In genomic region chr6:40137346-40137745, GRCm38 (mm10) we compare ENCODE assay signal across 16 mouse cellular contexts.
A peak's percentile ranks its signal among the peaks of the same experiment; 100 is the strongest.
DNase-seq lines count a peak whose midpoint lies in the region; ATAC-seq and TF ChIP-seq lines count a peak whose summit lies in the region.
"Had no signal": no experiment of that assay in that cellular context is flagged by ENCODE, and none has a peak within 500 bp of the region (broad histone marks: within the 10 kb centered on the region; RNA-seq: fewer than 3 reads in every experiment).

No protein-coding gene starts in this region.

- peak overlapping the region; percentile 25; the same call in 1 of the 2 replicates for H3K27ac ChIP-seq in midbrain, embryonic 15.5 days
- H3K27ac ChIP-seq in midbrain, embryonic 10.5 days (replicated peaks): no peak overlapping the region
- no peak overlapping the region for H3K27ac ChIP-seq in hindbrain, embryonic 16.5 days (ENCODE audit: low read depth, low read length)
- no peak overlapping the region for H3K27ac ChIP-seq in liver, postnatal 0 days (ENCODE audit: low read depth)
- H3K27ac ChIP-seq: embryonic facial prominence, embryonic 15.5 days had no signal

- no peak for TF ChIP-seq EP300 in liver, postnatal 0 days (IDR thresholded peaks at IDR 0.05; ENCODE audit: low read depth)

- no peak overlapping the region for H3K9ac ChIP-seq in midbrain, embryonic 15.5 days
- no peak overlapping the region for H3K9ac ChIP-seq in hindbrain, embryonic 16.5 days (ENCODE audit: low read depth, low read length)
- H3K9ac ChIP-seq in liver, postnatal 0 days (replicated peaks): no peak overlapping the region
- H3K9ac ChIP-seq: embryonic facial prominence, embryonic 15.5 days had no signal

- H3K27me3 ChIP-seq in midbrain, embryonic 15.5 days (replicated peaks): no peaks in the 10 kb centered on the region
- no peaks in the 10 kb centered on the region for H3K27me3 ChIP-seq in midbrain, embryonic 10.5 days (ENCODE audit: low read depth, poor library complexity, severe bottlenecking)
- no peaks in the 10 kb centered on the region for H3K27me3 ChIP-seq in hindbrain, embryonic 16.5 days (replicated peaks; ENCODE audit: control insufficient read depth, insufficient read depth, low read length)
- no peaks in the 10 kb centered on the region for H3K27me3 ChIP-seq in liver, postnatal 0 days (ENCODE audit: insufficient read depth, low read length)
- H3K27me3 ChIP-seq: embryonic facial prominence, embryonic 15.5 days; Patski had no signal

- peaks cover 23% of the 10 kb centered on the region for H3K4me1 ChIP-seq in midbrain, embryonic 15.5 days
- H3K4me1 ChIP-seq in midbrain, embryonic 10.5 days: peaks cover 10% of the 10 kb centered on the region
- peaks cover 10% of the 10 kb centered on the region for H3K4me1 ChIP-seq in hindbrain, embryonic 16.5 days (ENCODE audit: control insufficient read depth, insufficient read depth, low read depth, low read length)
- H3K4me1 ChIP-seq in liver, postnatal 0 days (ENCODE audit: insufficient read depth): no peaks in the 10 kb centered on the region
- H3K4me1 ChIP-seq: embryonic facial prominence, embryonic 15.5 days had no signal

- DNase-seq in cerebellum, postnatal 14 days: peak; percentile 51 to 54
- no peak for DNase-seq in cerebellum, adult 18-20 months
- DNase-seq in midbrain, embryonic 10.5 days (ENCODE audit: low spot score): no peak
- no peak for DNase-seq in ovary, postnatal 10 days (ENCODE audit: low spot score)
- DNase-seq in liver: no peak
- DNase-seq in liver, postnatal 0 days: no peak
- DNase-seq: gastrocnemius, postnatal 36 days; kidney, adult 18-20 months; kidney, postnatal 14 days; lung, adult 2 months; lung, postnatal 4 days had no signal

- H3K4me2 ChIP-seq in midbrain, embryonic 15.5 days: no peak overlapping the region
- no peak overlapping the region for H3K4me2 ChIP-seq in hindbrain, embryonic 16.5 days (ENCODE audit: low read length)
- H3K4me2 ChIP-seq in liver, postnatal 0 days (ENCODE audit: low read depth, low read length): no peak overlapping the region
- H3K4me2 ChIP-seq: embryonic facial prominence, embryonic 15.5 days; heart, embryonic 11.5 days had no signal

- no peaks in the 10 kb centered on the region for H3K36me3 ChIP-seq in midbrain, embryonic 15.5 days (replicated peaks)
- H3K36me3 ChIP-seq in midbrain, embryonic 10.5 days: no peaks in the 10 kb centered on the region
- H3K36me3 ChIP-seq in hindbrain, embryonic 16.5 days (ENCODE audit: control insufficient read depth, insufficient read depth, low read length): no peaks in the 10 kb centered on the region
- no peaks in the 10 kb centered on the region for H3K36me3 ChIP-seq in liver, postnatal 0 days (replicated peaks; ENCODE audit: insufficient read depth, low read length)
- H3K36me3 ChIP-seq: embryonic facial prominence, embryonic 15.5 days had no signal

- H3K4me3 ChIP-seq in midbrain, embryonic 15.5 days: no peak overlapping the region
- H3K4me3 ChIP-seq in midbrain, embryonic 10.5 days: no peak overlapping the region
- H3K4me3 ChIP-seq in hindbrain, embryonic 16.5 days (ENCODE audit: low read length): no peak overlapping the region
- H3K4me3 ChIP-seq in liver, postnatal 0 days (ENCODE audit: low read depth, low read length): no peak overlapping the region
- H3K4me3 ChIP-seq: embryonic facial prominence, embryonic 15.5 days had no signal

- 32% methylated on average over 6 of the region's 6 CpGs for WGBS in midbrain, embryonic 15.5 days
- WGBS in midbrain, embryonic 10.5 days: 64% methylated on average over 6 of the region's 6 CpGs
- WGBS in hindbrain, embryonic 16.5 days: 25% methylated on average over 6 of the region's 6 CpGs
- WGBS in liver, postnatal 0 days (ENCODE audit: insufficient replicate concordance): 68% methylated on average over 6 of the region's 6 CpGs

- TF ChIP-seq CTCF in liver, postnatal 0 days (IDR thresholded peaks at IDR 0.05; ENCODE audit: low read depth): no peak

- no peaks in the 10 kb centered on the region for H3K9me3 ChIP-seq in midbrain, embryonic 15.5 days
- H3K9me3 ChIP-seq in midbrain, embryonic 10.5 days (replicated peaks): no peaks in the 10 kb centered on the region
- H3K9me3 ChIP-seq in hindbrain, embryonic 16.5 days (ENCODE audit: control insufficient read depth, low read length): no peaks in the 10 kb centered on the region
- H3K9me3 ChIP-seq in liver, postnatal 0 days (ENCODE audit: low read length): no peaks in the 10 kb centered on the region
- H3K9me3 ChIP-seq: embryonic facial prominence, embryonic 15.5 days had no signal

- peak; percentile 21; the same call in 1 of the 2 replicates for ATAC-seq in midbrain, embryonic 15.5 days (replicated peaks)
- ATAC-seq in hindbrain, embryonic 16.5 days: peak; percentile 50; the same call in 1 of the 2 replicates
- no peak for ATAC-seq in liver, postnatal 0 days
- ATAC-seq: Patski had no signal

Comparison
In these comparisons a context has a peak if more than half of its experiments do, and no peak if none do; other contexts are left out.
1. DNase-seq: peak in cerebellum, postnatal 14 days (2 of 2); none in cerebellum, adult 18-20 months (0 of 2), midbrain, embryonic 10.5 days (single experiment), ovary, postnatal 10 days (single experiment), liver (single experiment) and liver, postnatal 0 days (single experiment).